Mouse (Mus musculus) kidney, adult 9 months (tissue): ENCODE data around the gene Itgb4.
"Not testable (repeated sequence)": the region's sequence is repeated elsewhere in the genome, so short reads cannot be mapped to it uniquely, and the experiment has no call there.

Source experiments
- DNase-seq: peaks from one replicate; pipeline ENCODE4 v3.0.0; 2022

Gene Itgb4

DNA sequence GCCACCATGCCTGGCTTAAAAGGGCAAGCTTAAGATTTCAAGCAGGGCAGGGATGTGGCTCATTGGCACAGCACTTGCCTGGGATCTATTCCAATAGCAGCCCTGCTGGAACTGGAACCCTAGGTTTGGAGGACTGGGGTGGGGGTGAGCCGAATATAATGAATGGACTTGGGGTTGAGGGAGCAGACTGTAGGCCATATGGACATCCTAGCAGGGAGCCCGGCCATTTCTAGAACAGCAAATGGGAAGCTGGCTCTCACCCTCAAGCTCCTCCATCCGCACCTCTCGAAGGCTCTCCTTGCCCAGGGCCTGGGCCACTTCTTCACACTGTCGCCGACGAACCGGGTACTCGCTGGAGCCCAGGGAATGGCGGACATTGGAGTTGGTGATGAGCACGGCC is 35.2 kb downstream of the Itgb4 start:
- no peak for DNase-seq

DNA sequence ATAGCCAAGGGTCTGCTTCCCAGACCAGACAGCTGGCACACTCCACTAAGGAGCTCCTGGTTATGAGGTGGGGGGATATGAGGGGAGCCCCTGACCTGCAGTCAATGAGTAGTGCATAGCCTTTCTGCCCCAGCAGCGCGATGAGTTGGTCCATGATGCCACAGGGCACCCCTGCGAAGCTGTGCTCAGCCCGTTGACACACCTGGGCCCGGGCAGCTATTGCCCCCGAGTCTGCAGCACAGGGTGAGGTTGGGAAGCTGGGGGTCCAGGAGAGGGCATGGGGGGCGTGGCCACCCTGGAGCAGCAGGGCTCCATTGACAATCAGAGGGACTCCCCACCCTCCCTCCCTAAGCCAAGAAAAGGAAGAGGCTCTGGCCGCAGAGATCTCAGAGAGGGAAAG is 35.6 kb downstream of the Itgb4 start:
- DNase-seq, result no peak

DNA sequence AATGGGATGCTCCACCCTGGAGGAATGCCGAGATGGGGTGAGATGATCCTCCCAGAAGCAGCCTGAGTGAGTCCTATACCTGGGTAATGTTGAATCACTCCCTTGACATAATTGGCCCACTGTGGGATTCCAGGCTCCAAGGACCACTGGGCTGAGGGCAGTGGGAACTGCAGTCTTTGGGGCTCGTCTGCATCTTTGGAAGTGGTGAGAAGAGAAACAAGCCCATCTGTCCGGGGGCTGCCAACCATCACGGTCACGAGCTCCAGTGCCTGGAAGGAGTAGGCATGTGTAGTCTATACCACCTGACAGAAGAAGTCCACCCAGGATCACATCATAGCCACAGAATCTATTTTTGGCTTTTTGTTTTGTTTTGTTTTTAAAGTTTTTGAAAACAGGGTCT is 36.4 kb downstream of the Itgb4 start:
- no peak for DNase-seq

DNA sequence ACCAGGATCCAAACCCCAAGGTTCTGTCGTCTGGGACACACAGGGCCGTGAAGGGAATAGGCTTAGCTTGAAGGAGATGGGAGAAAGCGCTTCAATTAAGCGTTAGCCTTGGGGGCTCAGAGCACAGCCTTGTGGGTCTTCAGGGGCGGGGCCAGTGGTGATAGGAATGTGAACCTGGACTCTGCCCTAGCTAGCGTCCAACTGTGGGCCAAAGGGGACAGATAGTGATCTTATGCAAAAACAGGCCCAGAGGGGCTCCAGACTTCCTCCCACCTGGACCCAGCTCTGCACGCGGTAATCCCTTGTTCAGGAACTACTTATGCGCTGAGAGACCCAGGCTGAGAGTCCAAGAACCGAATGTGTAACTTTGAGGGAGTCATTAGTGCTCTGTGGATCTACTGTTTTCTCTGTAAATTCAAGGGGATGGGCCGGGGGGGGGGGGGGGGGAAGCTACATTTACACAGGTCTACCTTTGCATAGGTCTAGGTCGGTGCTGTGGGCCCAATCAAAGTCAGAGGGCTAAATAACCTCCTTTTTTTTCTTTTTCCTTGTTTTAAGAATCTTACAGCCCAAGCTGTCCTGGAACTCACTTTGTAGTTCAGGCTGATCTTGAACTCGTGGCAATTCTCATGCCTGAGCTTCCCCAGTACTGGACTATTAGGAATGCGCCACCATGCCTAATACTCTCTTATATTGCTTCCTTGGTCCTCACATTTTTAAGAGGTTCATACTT is 37.2 kb downstream of the Itgb4 start:
- DNase-seq, result no peak

DNA sequence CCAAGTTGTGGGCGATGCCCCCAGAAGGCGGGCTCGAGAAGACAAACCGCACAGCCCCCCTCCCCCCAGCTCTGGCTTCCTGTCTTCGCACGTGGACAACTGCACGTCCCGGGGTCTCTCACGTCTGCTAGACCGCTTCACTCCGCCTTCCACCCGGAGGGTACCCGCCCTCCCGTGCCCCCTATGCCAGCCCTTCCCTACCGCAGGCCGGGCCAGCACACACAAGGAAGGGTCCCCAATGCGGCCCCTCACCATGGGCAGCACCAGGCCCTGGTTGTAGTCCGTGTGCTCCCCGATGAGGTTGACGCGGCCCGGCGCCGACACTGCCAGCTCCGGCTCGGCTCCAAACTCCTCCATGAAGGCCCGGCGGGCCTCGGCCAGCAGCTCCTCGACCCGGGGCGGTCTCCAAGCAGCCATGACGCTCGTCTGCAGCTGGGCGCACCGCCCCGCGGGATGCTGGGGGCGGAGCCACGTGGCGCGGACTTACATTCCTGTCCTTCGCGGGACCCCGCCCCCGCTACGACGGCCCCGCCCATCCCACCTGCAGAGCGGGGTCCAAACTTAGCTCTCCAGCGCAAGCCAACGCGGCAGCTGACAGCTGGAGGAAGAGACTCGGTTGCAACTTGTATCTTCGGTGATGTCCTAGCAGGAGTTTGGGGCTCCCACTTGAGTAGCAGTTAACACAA is 37.9 kb downstream of the Itgb4 start, which contains the start of gene Galk1:
TSS of gene Galk1 (minus strand) at position 458 of the 686 bp plus-strand sequence.
- peak; percentile 96 for DNase-seq

DNA sequence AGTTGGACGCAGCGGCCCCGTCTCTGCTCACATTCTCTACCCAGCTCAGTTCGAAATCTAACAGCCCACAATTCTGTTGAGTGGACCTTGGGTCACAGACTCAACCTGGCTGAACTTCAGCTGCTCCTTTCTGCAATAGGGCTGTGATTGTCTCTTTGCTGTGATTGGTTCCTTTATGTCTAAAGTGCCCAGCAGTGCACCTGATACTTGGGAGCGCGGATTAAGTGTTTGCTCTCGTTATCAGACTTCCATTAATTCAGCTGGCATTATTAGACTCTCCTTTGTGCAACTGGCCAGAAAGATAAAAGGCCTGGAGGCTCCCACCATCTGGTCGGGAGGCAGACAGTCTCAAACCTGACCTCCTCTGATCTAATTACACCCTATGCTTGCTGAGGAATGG is 40.3 kb downstream of the Itgb4 start:
- no peak for DNase-seq

DNA sequence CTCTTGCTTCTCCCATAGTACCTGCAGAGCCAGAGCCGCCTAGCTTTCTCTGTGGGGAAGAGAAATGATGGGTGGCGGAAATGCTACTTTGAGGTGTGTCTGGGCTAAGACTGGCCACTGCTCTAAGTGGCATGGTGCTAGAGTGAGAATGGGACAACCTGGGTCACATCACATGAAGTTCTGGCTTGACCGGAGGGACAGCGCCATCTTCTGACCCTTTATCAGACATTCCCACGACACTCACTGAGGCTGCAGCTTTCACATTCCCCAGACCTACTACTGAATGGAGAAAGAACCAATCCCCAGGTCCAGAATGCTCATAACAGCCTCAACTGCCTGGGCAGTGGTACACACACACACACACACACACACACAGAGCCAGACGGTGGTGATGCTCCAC is 43.6 kb downstream of the Itgb4 start:
- peak; percentile 65 for DNase-seq

DNA sequence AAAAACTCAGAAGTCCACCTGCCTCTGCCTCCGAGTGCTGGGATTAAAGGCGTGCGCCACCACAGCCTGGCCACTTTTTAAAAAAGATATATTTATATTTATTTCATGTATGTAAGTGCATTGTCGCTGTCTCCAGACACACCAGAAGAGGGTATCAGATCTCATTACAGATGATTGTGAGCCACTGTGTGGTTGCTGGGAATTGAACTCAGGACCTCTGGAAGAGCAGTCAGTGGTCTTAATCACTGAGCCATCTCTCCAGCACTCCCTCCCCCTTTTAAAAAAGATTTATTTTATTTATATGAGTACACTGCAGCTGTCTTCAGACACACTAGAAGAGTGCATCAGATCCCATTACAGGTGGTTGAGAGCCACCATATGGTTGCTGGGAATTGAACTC is 44.4 kb downstream of the Itgb4 start:
- DNase-seq, result not testable (repeated sequence)

DNA sequence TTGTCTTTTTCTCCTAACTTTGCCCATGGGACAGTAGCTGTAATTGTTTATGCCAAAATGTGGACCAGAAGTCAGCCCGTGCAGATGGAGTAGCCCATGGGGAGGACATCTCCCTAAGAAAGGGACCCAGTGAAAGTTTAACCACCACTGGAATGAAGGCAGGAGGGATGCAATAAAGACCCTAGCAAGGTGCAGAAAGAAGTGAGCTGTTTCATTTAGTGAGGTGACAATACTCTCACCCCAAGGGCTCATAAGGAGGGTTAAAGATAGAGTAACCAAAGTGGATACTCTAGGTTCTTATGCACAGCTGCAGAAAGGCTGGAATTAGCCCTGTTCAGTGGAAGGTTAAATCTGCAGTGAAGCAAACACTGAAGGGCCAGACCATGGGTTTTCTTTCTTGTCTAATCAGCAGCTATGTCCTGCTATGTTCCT is 44.9 kb downstream of the Itgb4 start:
- no peak for DNase-seq

DNA sequence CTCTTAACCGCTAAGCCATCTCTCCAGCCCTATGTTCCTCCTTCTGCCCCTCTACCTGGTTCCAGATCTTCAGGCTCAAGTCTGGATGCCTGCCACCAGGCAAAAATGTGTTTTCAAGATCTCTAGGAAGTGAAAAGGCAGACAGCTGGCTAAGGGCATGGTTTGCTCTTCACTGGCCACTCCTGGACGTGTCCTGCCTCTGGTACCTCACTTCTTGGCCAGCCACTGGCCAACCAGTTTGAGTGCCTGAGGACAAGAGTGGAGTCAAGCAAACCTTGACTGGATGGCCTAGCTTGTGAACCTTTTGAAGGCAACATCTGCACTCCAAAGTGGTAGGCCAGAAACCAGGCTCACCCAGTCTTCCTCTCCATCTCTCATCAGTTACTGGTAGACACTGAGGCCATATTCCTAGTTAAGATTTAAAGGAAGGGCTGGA is 45.5 kb downstream of the Itgb4 start:
- no peak for DNase-seq

DNA sequence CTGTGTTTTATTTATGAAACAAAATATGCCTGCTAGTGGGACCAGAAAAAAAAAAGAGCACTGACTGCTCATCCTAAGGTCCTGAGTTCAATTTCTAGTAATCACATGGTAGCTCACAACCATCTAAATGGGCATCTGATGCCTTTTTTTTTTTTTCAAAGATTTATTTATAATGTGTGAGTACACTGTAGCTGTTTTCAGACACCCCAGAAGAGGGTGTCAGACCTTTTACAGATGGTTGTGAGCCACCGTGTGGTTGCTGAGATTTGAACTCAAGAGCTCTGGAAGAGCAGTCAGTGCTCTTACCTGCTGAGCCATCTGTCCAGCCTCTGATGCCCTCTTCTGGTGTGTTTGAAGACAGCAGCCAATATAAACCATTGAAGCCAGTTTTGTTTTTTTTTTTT is 46.0 kb downstream of the Itgb4 start:
- no peak for DNase-seq

DNA sequence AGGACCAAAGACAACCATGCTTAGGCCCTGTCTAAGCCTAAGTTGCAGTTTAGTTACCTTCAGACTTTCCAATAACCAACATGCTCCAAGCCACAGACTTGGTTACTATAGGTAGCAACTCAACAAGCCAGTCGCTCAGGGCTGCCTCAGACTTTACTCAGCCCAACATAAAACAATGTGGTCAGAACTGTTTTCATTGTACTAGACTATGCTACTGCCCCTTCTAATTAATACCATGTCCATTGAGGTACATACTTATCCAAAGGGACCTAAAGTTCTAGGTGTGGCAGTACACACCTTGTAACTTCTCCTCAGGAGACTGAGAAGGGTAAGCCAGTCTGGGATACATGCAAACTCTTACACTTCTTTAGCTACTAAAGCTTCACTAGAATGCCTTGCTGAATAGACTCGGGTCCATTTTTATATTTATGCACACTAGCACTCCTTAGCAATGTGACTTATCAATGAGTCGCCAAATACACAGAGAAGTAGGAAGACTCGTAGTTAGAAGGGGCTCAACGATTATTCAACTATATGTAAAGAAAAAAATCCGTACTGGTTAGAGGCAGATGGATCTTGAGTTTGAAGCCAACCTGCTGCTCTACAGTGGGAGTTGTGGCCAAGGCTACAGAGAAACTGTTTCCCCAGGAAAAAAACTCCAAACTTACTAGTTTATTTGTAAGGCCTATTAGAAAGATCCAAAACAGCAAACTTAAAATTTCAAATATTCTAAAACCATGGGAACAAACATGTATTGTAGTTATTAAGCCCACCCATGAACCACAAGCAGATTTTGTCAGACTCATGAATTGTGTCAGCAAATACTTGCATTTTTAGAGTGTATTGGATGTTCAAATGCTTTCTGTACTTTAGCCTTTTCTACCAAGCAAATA is 47.1 kb downstream of the Itgb4 start:
- no peak for DNase-seq

DNA sequence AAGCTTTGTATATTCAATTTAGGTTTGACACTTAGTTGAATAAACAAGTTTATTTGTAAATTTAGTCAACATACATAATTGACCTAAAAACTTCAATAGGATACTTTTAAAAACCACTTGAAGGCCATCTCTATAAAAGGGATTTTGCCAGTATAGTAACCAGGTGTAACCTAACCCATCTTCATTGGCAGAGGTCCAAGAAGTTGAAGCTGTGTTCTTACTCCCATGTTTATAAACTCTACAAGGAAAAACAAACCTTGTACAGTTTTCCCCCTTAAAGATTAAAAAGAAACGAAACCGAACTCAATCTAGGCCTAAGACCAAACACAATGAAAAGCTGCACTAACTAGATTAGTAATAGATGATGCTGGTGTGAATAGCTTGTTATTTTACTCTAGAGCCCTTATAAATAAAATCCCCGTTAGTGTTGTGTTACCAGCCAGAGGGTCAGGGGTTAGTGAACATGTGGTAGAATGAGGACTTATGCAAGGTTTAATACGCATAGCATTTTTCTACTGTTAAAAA is 47.8 kb downstream of the Itgb4 start:
- DNase-seq, result no peak

DNA sequence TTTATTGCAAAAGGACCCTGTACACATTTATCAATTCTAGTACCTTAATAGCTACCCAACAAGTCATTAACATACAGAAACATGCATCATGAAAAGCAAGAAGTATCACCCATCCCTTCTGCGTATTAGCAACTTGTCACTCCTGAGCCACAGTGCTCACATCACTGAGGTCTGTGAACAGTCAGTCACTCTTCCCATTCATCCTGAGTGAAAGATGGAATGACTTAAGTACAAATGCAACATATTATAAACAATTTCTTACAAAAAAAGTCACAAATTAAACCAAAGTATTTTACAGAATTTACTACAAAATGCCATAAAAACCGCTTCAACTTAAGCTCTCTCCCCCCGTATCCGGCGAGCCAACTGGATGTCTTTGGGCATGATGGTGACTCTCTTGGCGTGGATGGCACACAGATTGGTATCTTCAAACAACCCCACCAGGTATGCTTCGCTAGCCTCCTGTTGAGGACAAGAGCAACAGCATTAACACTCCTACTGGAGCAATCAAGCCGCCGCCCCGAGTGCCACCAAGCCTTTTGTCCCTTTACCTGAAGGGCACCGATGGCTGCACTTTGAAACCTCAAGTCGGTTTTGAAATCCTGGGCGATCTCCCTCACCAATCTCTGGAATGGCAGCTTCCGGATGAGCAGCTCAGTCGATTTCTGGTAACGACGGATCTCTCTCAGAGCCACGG is 48.7 kb downstream of the Itgb4 start:
- DNase-seq, result not testable (repeated sequence)

DNA sequence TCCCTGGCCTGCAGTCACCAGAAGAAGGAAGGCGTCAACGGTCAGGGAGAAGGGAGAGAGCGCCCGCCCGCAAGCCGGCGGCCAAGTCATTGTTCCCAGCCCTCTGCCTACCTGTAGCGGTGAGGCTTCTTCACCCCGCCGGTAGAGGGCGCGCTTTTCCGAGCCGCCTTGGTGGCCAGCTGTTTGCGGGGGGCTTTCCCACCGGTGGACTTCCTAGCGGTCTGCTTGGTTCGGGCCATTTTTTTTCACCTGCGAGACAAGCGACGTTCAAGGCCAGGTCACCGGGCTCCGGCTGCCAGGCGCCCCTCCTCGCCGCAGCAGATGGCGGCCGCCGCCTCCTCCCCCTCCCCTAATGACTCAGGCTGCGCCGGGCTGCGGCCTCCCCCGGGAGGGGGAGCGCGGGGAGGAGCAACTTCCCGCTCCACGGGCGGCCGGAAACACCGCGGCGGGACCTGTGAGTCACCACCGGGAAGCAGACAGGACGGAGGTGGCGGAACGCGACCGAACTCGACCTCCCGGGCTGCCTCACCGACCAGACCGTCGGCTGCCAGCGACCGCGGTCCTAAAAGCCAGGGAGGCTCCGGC is 49.4 kb downstream of the Itgb4 start:
- peak; percentile 79 for DNase-seq

DNA sequence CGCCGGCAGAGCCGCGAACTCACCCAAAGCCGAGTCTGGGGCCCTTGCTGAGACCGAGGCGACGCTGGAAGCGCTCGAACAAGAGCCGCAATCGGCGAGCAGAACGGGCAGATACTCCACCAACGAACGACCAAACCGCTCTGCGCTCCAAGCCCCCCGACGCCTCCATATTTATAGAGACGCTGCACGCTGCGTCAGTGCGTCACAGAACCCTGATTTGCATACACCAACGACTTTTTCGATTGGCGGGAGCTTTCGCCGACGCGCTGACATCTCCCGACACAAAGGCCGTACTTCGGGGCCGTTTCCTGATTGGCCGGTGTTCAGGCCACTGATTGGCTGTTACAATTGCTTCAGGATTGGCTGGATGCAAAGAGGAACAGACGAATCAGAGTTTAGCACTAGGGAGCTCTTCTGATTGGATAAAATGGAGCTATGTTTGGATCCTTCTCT is 49.9 kb downstream of the Itgb4 start:
- DNase-seq, result peak; percentile 99

DNA sequence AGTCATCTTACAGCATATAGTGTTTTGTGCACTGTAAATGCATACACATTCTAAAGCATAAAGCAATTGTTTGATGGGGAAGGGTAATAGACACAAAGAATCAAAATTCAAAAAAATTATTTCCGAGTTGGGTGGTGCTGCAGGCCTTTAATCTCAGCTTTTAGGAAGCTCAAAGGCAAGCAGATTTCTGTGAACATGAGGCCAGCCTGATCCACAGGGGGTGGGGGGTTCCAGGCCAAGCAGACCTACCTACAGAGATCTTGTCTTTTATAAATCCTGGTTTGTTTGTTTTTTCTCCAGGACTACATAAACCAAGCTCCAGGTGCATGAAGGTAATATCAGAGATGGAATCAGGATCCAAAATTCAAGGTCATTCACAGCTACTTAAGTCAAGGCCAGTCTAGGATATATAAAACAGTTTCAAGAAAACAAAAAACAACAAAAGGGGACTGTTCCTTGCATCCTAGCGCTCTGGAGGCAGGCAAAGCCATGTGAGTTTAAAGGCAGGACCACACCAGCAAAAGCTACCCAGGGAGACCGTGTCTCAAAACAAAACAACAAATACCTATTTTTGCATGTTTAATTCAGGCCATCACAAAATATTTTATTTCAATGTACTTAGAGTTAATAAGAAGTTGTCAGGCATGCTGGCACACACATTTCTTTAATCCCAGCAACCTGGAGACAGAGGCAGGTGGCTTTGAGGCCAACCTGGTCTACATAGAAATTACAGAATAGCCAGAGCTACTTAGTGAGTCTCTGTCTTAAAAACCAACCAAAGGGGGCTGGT is 50.7 kb downstream of the Itgb4 start:
- no peak for DNase-seq

DNA sequence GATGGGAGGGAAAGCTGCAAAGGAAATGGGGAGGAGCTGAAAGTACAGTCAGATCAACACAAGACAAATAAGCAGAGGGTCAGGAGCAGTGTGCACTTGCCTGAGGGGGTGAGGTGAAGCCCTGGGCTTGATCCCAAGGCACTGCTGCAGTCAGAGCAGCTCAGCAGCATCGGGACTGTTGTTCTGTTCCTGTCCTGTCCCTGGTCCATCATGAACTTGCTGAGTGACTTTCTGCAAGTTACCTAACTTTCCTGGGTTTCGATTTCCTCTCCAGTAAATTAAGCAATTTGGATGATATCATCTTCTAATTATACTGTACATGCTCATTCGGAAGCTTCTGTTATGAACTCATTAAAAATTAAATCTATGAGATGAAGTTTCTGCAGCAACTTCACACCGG is 53.2 kb downstream of the Itgb4 start, which contains the start of gene H3f3b:
TSS of gene H3f3b (minus strand) at position 207 of the 400 bp plus-strand sequence.
- DNase-seq, result no peak

DNA sequence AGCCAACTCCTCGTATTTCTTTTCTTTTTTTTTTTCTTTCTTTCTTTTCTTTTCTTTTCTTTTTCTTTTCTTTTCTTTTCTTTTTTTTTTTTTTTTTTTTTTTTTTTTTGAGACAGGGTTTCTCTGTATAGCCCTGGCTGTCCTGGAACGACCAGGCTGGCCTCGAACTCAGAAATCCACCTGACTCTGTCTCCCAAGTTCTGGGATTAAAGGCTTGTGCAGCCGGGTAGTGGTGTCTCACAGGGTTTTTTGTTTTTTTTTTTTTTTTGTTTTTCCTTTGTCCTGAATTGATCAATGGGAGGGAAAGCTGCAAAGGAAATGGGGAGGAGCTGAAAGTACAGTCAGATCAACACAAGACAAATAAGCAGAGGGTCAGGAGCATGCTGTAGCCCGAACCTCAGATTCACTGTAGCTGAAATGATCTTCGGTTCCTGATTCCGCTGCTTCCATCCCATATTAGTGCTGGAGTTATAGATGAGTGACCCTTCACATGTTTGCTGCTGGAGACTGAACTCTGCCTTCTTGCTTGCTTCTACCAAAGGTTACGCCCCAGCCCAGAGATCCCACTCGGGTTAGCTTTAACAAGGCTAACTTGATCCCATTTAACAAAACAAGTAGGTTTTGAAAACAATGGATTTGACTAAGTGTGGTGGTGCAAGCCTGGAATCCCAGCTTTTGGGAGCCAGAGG is 53.8 kb downstream of the Itgb4 start:
- no peak for DNase-seq

DNA sequence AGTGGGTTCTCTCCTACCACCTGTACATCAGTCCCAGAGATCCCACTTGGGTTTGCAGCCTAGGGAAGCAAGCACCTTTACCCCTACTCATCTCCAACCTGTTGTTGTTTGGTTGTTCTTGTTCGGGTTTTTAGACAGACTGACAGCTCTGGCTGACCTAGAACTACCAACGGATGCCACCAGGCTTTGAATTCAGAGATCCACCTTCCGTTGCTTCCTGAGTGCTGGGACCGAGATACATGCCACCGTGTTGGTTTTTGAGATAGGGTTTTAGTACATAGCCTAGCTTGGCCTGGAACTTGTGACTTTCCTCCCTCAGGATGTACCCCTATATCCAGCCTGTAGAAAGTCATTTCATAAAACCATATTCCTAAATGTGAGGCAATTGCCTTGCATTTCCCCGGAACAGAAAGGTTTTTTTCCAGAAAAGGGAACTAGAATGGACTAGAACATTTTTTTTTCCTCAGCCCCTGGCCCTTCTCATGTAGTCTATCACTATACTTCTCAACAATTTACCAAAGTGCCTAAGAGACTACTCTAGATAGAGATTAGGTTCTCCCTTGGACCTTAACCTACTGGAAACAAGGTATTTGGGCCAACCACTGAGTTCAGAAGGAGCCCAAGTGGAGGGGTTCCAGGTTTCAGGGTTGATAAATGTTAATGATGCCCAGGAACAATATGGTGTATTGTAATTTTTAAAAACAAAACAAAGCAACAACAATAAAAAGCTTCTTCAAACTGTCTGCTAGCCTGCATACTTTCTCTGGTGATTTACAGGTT is 54.8 kb downstream of the Itgb4 start:
- DNase-seq, result no peak
